Mouse (Mus musculus) small intestine, adult 2 months (tissue): ENCODE data around the gene Exo5. TPM values are rescaled to one million over a fixed set of nuclear protein-coding genes. Genes with fewer than 3 reads are reported as not detected.

ENCODE experiments used
- H3K27ac ChIP-seq: fragments of 200-500 bp; 2 replicates; pipeline ENCODE4 v1.5.1; 2012; ENCODE audit warnings: low read depth, low read length, control low read depth, inconsistent platforms; ENCODE audit not compliant: insufficient read depth
- H3K27me3 ChIP-seq: fragments of 200-500 bp; 2 replicates; pipeline ENCODE4 v1.6.1; 2012; ENCODE audit warnings: mild to moderate bottlenecking, moderate library complexity, low read length, inconsistent platforms; ENCODE audit not compliant: control insufficient read depth, insufficient read depth
- H3K36me3 ChIP-seq: fragments of 200-500 bp; 2 replicates; pipeline ENCODE4 v1.6.1; 2012; ENCODE audit warnings: mild to moderate bottlenecking, low read length, control low read depth, inconsistent platforms; ENCODE audit not compliant: control insufficient read depth, insufficient read depth
- H3K4me1 ChIP-seq: fragments of 200-500 bp; 2 replicates; pipeline ENCODE4 v1.6.1; 2012; ENCODE audit warnings: low read length, inconsistent platforms, mixed read lengths; ENCODE audit not compliant: control insufficient read depth, insufficient read depth, insufficient read length
- H3K4me3 ChIP-seq: fragments of 200-500 bp; 2 replicates; pipeline ENCODE4 v1.5.1; 2012; ENCODE audit warnings: low read depth, mild to moderate bottlenecking, control low read depth, inconsistent platforms, low read length, moderate library complexity
- CTCF ChIP-seq: fragments of 200-500 bp; IDR thresholded peaks from 2 replicates; pipeline ENCODE4 v1.5.1; 2012; ENCODE audit warnings: low read depth, mild to moderate bottlenecking, control low read depth, inconsistent platforms, low read length, moderate library complexity, mixed read lengths; ENCODE audit not compliant: insufficient replicate concordance, insufficient read length; ENCODE audit errors: extremely low read depth
- POLR2A ChIP-seq: fragments of 200-500 bp; IDR thresholded peaks from 2 replicates; pipeline ENCODE4 v1.6.1; 2012; ENCODE audit warnings: low read depth, mild to moderate bottlenecking, control low read depth, inconsistent platforms, low read length, moderate library complexity
- WGBS: fragments of 180-500 bp; shearing (Covaris S2); methylation state at CpG from one replicate; pipeline ENCODE4 v1.1.7; 2018; 5-methylcytosine and 5-hydroxymethylcytosine counted together
- polyA plus RNA-seq: library from polyadenylated mRNA; depleted of rRNA; stranded (reverse); fragments of >200 nt; gene quantifications from 2 replicates; pipeline ENCODE4 v1.2.3, GENCODE M21; 2012

Gene Exo5
- polyA plus RNA-seq, 1 experiment: 2.8 TPM

- Histone ChIP-seq H3K4me3 (no peak overlapping the region), H3K27ac (peak overlapping the region; percentile 94; the same call in 1 of the 2 replicates), H3K36me3 (peaks cover 9% of the 10 kb centered on the region), H3K4me1 (no peaks in the 10 kb centered on the region), H3K27me3 (no peaks in the 10 kb centered on the region)
- 9% methylated on average over 3 of the region's 3 CpGs for WGBS
- TF ChIP-seq CTCF (no peak), POLR2A (no peak)
Measured at GRCm38 (mm10) chr4:120925386-120925785, 569 bp upstream of the Exo5 start.

GRCm38 (mm10) chr4:120921461-120921860 is 3.4 kb downstream of the Exo5 start:
- Histone ChIP-seq H3K36me3 (peaks cover 9% of the 10 kb centered on the region), H3K27ac (no peak overlapping the region), H3K27me3 (no peaks in the 10 kb centered on the region), H3K4me1 (no peaks in the 10 kb centered on the region), H3K4me3 (no peak overlapping the region)
- WGBS: 88% methylated on average over 8 of the region's 8 CpGs
- TF ChIP-seq CTCF (no peak), POLR2A (no peak)

- TF ChIP-seq CTCF (no peak), POLR2A (no peak)
- no peak overlapping the region for H3K27ac ChIP-seq
- 72% methylated on average over 4 of the region's 4 CpGs for WGBS
- H3K27me3 ChIP-seq: no peaks in the 10 kb centered on the region
- no peak overlapping the region for H3K4me3 ChIP-seq
- no peaks in the 10 kb centered on the region; the same call in 1 of the 2 replicates for H3K4me1 ChIP-seq
- no peaks in the 10 kb centered on the region for H3K36me3 ChIP-seq
Measured at GRCm38 (mm10) chr4:120914501-120914900, 10.3 kb downstream of the Exo5 start.

- Histone ChIP-seq H3K36me3 (no peaks in the 10 kb centered on the region), H3K27ac (no peak overlapping the region), H3K4me3 (no peak overlapping the region), H3K4me1 (no peaks in the 10 kb centered on the region; the same call in 1 of the 2 replicates), H3K27me3 (no peaks in the 10 kb centered on the region)
- no peak for TF ChIP-seq POLR2A
- no peak for TF ChIP-seq CTCF
- 45% methylated on average over 1 of the region's 1 CpGs for WGBS
Measured at GRCm38 (mm10) chr4:120913861-120914260, 11.0 kb downstream of the Exo5 start.

- Histone ChIP-seq H3K27me3 (no peaks in the 10 kb centered on the region), H3K4me1 (no peaks in the 10 kb centered on the region; the same call in 1 of the 2 replicates), H3K36me3 (no peaks in the 10 kb centered on the region), H3K4me3 (no peak overlapping the region), H3K27ac (no peak overlapping the region)
- TF ChIP-seq CTCF (no peak), POLR2A (no peak)
- WGBS: 65% methylated on average over 8 of the region's 8 CpGs
Measured at GRCm38 (mm10) chr4:120913443-120913842, 11.4 kb downstream of the Exo5 start.

- 59% methylated on average over 4 of the region's 4 CpGs for WGBS
Measured at GRCm38 (mm10) chr4:120912866-120913265, 12.0 kb downstream of the Exo5 start.

GRCm38 (mm10) chr4:120911086-120911485 is 13.7 kb downstream of the Exo5 start:
- H3K27me3 ChIP-seq: no peaks in the 10 kb centered on the region
- H3K4me3 ChIP-seq: no peak overlapping the region
- H3K36me3 ChIP-seq: no peaks in the 10 kb centered on the region
- no peak overlapping the region for H3K27ac ChIP-seq
- 89% methylated on average over 6 of the region's 6 CpGs for WGBS
- H3K4me1 ChIP-seq: no peaks in the 10 kb centered on the region; the same call in 1 of the 2 replicates
- no peak for TF ChIP-seq POLR2A
- TF ChIP-seq CTCF: no peak

More at GRCm38 (mm10) chr4:120912866-120913265, 12.0 kb downstream of the Exo5 start:
- H3K27ac ChIP-seq: no peak overlapping the region
- H3K4me3 ChIP-seq: no peak overlapping the region
- H3K36me3 ChIP-seq: no peaks in the 10 kb centered on the region
- H3K27me3 ChIP-seq: no peaks in the 10 kb centered on the region
- H3K4me1 ChIP-seq: no peaks in the 10 kb centered on the region; the same call in 1 of the 2 replicates
- TF ChIP-seq POLR2A: no peak
- no peak for TF ChIP-seq CTCF

- WGBS: 30% methylated on average over 15 of the region's 15 CpGs
- H3K27ac ChIP-seq: no peak overlapping the region
- no peaks in the 10 kb centered on the region; the same call in 1 of the 2 replicates for H3K4me1 ChIP-seq
- no peaks in the 10 kb centered on the region for H3K27me3 ChIP-seq
- no peaks in the 10 kb centered on the region for H3K36me3 ChIP-seq
- no peak overlapping the region for H3K4me3 ChIP-seq
- TF ChIP-seq CTCF: peak; percentile 79; the same call in 1 of the 2 replicates
- no peak for TF ChIP-seq POLR2A
Measured at GRCm38 (mm10) chr4:120909558-120910150, 15.2 kb downstream of the Exo5 start.
